Mouse (Mus musculus) thymus, postnatal 25 days (tissue): ENCODE measurements around the gene Cdk17.
A peak's percentile ranks its signal among the peaks of the same experiment; 100 is the strongest.

Experiments
- DNase-seq: peaks from one replicate; pipeline ENCODE4 v3.0.0; 2022

Cdk17 gene

DNA sequence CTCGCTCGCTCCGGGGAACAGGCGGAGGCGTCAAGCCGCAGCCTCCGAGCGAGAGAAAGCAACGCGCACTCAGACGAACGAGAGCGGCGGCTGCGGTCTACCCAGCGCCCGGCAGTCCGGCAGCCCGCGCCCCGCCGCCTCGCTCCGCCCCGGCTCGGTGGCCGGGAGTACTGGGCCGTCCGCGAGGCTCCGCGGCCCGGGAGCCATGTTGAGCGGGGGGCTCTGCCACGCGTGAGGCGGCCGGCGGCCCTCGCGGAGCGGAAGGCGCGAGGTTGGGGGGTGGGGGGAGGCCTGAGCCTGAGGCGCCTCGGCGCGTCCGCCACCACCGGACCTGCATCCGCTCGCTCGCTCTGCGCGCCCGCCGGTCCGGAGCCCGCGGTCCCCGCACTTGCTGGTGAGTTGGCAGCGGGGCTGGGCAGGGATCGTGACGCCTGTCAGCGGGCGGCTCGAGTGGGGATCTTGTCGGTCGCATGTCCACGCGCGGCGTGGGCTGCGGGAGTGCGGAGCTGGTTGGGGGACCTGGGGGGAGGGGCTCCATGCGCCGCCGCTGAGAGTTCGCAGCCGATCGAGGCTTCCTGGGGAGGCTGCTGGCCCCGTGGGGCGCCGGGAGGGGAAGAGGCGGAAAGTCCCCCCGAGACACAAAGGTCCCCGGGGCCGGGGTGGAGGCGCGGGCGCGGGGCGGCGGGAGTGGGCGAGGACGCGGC, at the start of gene Cdk17:
Gene Cdk17, plus strand, starts transcription at position 69 of the 704 bp plus-strand sequence.
- peak; percentile 83 for DNase-seq

DNA sequence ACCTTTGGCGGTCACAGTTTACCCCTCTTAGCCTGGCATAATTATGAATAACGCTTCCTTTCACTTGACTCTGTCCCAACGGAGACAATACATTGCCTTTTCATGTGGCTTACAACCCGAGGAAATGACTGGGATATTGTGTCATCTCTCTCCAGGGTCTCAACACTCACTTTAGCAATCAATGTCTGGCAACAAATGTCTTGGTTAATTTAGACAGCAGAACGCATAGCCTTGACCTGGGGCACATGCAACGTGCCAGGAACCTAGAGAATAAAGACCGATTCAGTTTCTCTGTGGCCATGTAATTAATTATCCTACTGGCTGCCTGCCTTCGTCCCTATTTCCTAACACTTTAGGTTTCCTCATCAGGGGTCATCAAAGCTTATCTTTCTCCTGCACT, 49.3 kb upstream of the Cdk17 start:
- DNase-seq, result no peak

DNA sequence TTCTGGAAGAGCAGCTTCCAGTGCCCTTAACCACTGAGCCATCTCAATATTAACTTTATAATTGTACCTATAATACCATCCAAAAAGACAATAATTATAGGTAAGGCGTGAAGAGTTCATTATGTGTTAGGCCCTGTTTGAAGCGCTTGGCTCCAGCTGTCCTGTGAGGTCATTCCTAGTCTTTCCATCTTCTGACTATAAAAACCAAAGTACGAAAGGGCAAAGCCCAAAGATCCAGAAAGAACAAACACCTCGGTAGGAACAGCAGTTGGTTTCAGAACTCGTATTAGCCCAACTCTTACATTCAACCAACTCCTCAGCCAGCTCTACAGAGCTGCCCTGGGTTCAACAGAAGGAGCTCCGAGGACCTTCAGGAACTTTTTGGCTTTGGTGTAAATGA, 48.7 kb upstream of the Cdk17 start:
- no peak for DNase-seq

DNA sequence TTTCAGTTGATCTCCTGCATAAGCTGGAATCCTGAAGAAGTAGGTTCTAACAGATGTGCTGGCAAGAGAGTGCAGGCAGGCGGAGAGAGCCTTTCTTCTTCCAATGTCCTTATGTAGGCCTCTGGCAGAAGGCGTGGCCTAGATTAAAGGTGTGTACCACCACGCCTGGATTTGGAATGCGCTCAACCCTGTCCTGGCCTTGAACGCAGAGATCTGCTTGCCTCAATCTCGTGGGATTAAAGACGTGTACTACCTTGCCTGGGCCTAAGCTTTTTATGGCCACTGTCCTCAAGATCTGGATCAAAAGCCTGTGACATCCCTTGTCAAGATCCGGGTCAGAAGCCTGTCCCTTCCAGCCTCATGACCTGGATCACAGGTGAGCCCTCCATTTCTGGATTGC, 46.7 kb upstream of the Cdk17 start:
- no peak for DNase-seq

- DNase-seq, result no peak
These were observed 45.9 kb upstream of the Cdk17 start for GRCm38 (mm10) chr10:93114782-93115181.

DNA sequence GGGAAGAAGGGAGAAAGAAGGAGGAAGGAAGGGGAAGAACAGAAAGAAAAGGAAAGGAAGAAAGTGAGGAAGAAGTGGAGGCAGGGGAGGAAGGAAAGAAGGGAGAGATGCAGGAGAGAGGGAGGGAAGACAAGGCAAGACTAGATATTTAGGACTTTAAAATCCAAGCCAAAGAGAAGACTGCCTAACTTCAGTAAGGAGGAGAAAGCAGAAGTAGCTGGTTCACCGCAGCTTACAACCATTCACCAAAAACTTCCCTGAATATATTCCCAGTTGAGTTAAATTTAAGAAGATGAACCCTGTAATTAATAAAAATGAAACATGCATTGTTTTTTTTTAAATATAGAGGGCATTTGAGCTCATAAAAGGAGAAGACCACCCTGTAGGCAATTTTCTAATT, 44.9 kb upstream of the Cdk17 start:
- DNase-seq, result no peak

DNA sequence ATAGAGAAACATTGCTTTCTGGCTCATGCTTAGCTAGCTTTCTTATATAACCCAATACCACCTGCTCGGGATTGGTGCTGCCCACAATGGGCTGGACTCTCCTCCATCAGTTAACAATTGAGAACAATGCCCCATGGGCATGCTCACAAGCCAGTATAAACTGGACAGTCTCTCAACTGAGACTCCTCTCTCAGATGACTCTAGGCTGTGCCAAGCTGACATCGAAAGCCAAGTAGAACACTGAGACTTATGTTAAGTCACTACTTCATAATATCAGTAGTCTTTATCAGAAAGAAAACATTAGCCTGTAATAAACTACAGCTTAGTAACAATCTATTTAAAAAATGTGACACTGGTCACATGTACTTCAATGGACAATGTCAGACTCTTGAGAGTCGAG, 44.0 kb upstream of the Cdk17 start:
- no peak for DNase-seq

DNA sequence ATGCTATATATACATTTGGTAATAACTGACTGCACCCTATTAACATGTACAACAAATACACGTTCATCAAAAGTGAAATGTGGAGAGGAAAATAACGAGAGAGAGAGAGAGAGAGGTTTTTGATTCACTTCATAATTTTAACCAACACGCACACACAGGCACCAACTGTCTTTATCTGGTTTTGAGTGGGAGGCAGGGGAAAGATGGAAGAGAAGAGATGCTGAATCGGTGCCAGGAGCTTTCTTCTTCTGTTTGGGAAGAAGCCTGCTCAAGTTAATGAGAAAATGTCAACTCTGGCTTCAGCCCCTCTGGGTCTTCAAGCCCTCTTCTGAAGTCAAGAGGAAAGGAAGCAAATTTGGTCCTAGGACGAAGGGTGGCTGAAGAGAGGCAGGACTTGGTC, 40.9 kb upstream of the Cdk17 start:
- DNase-seq, result no peak

DNA sequence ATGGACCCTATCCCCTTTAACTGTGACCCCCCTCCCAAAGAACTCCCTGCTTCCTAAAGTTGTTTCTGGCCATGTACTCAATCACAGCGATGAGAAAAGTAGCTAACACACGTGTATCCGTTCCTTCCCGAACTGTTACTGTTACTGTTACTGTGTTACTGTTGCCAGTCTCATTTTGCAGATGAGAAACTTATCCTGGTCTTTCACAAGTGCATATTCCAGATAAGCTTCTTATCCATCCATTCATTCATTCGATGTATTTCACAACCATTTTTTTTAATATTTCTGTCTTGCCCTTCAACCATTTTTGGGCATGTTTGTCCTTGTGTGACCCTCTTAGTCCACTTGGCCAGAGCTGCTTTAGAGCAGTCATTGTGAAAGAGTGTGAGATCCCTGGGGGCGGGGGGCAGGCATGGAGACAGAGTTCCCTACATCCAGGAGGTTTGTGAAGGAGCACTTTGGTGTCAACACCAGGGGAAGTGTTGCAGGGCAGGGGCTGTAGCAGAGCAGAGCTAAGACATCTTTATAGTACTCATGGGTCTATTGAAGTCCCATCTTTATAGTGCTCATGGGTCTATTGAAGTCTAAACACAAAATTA, 39.3 kb upstream of the Cdk17 start:
- no peak for DNase-seq

GRCm38 (mm10) chr10:93122399-93123184, 38.1 kb upstream of the Cdk17 start:
- peak; percentile 23 for DNase-seq

DNA sequence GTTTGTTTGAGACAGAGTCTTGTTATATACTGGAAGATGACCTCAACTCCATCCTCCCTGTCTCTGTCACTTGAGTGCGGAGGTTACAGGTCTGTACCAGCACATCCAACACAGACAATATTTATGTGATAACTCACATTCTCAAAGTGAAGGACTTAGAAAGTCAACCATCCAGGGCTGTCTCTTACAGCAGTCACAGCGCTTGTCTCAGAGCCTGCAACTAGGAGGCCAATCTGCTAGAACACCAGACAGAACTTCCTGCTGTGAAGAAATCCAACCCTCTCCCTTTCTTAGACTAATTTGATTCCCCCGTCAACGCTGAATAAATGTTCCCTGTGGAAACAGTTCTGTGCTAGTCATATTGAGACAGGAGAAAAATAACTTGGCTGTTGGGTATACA, 37.4 kb upstream of the Cdk17 start:
- DNase-seq, result peak; percentile 33

DNA sequence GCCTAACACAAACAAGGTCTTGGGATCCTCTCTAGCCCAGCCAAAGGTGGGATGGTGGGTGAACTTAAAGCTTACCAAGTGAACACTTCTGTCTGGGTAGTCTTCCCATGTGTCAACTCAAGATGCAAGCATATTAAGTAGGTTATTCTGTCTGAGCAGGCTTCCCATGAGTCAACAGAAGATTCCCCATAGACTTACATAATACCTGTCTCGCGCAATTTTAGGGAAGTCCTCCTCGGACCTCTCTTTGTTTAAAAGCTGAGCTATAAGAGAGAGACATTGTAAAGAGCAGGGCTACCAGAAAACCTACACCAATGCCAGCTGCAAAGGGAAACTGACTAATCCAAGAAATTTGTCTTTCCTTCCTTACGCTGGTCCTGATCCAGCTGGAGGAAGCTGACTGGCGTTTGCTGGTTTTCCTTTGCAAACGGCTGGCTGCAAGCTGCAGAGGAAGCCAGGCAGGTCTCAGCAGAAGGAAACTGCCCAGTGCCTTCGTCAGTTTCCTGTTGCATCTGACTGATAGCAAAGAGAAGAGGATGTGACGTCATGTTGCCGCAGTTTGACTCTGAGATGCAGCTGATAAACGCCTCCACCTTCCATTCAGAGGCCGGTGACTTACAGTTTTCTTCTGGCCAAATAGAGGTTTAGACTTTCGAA, 36.6 kb upstream of the Cdk17 start:
- peak; percentile 82 for DNase-seq

GRCm38 (mm10) chr10:93126025-93126424, 34.6 kb upstream of the Cdk17 start:
- no peak for DNase-seq

- no peak for DNase-seq
These were observed 32.1 kb upstream of the Cdk17 start for GRCm38 (mm10) chr10:93128566-93128965.

GRCm38 (mm10) chr10:93129345-93129744, 31.3 kb upstream of the Cdk17 start:
- no peak for DNase-seq

GRCm38 (mm10) chr10:93129904-93130455, 30.7 kb upstream of the Cdk17 start:
- no peak for DNase-seq

- DNase-seq, result no peak
These were observed 30.2 kb upstream of the Cdk17 start for GRCm38 (mm10) chr10:93130456-93130940.

- no peak for DNase-seq
These were observed 28.7 kb upstream of the Cdk17 start for GRCm38 (mm10) chr10:93131865-93132566.

DNA sequence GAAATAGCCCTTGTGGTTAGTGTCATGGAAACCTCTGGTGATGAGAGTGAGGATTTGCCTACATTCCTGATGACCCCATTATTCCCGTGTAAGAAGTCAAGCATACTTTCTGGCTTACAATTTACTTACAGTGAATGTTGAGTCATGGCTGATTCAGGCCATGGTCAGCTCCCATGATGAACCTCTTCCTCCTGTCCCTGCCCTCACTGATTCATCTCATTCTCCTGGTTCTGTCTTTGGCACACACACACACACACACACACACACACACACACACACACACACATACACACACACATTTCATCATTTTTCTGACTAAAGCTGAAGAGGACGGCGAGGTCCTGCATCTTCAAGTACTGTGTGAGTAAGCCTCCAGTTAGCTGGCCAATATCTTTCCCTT, 21.9 kb upstream of the Cdk17 start:
- DNase-seq, result no peak

DNA sequence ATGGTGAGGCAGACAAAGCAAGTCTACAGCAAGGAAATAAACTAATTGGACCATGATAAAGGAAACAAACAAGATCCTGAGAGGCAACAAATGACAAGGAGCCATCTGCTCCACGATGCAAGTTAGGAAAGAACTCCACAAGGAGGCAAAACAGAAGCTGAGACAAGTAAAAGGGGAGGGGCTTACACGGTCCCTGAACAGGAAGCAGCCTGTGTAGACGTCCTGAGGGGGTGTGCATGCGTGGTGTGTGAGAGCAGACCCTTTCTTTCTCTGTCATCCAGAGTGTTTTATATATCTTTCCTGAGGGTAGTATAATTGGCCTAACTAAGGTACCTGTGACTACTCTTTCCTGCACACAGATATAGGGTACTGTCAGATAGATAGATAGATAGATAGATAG, 19.9 kb upstream of the Cdk17 start:
- DNase-seq, result peak; percentile 42

DNA sequence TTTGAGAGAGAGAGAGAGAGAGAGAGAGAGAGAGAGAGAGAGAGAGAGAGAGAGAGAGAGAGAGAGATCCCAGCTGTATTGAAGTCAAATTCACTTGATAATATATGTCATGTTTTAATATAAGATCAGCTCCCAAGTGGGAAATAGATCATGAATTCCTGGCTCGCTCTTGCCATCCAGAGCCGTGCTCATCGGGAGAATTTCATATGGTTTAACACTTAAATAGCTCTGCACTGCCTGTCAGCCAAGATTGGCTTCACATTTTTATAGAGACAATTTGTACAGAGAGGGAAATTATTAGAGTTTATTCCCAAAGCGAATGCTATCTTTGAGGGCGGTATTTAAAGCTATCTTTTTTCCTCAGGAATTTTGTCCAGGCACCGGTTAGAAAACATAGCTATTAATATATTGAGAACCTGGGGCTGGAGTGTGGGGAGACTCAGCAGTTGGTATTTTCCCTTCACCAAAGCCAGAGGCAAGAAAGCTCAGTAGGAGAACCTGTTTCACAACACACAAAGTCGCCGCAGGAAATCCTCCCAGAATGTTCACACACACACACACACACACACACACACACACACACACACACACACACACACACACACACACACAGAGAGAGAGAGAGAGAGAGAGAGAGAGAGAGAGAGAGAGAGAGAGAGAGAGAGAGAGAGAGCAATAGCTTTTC, 17.9 kb upstream of the Cdk17 start:
- peak; percentile 64 for DNase-seq
